Mouse (Mus musculus) hindbrain, embryonic 14.5 days (tissue): ENCODE data around the gene St6galnac3. TPM values are rescaled to one million over a fixed set of nuclear protein-coding genes. Genes with fewer than 3 reads are reported as not detected.
"Not testable (repeated sequence)": the region's sequence is repeated elsewhere in the genome, so short reads cannot be mapped to it uniquely, and the experiment has no call there.

Experiments
- ATAC-seq: fragments of 200-750 bp; cut with Nextera tagmentation; 2 replicates; pipeline ENCODE4 v1.8.0; 2017; ENCODE audit warnings: moderate number of reproducible peaks, mild to moderate bottlenecking, moderate TSS enrichment, moderate library complexity; ENCODE audit not compliant: low FRiP score
- DNase-seq: peaks from one replicate; pipeline ENCODE4 v3.0.0-alpha.2; 2015; ENCODE audit warnings: low spot score
- H3K27ac ChIP-seq: fragments of 300-500 bp; sonication (generic); 2 replicates; pipeline ENCODE4 v1.5.1; 2014; ENCODE audit warnings: mild to moderate bottlenecking, moderate library complexity
- H3K27me3 ChIP-seq: fragments of 300-500 bp; sonication (generic); 2 replicates; pipeline ENCODE4 v1.6.1; 2014; ENCODE audit warnings: mild to moderate bottlenecking, low read length, mixed read lengths; ENCODE audit not compliant: control insufficient read depth, insufficient read depth
- H3K36me3 ChIP-seq: fragments of 300-500 bp; sonication (generic); replicated peaks from 2 replicates; pipeline ENCODE4 v1.6.1; 2014; ENCODE audit not compliant: control insufficient read depth, insufficient read depth
- H3K4me1 ChIP-seq: fragments of 300-500 bp; sonication (generic); replicated peaks from 2 replicates; pipeline ENCODE4 v1.6.1; 2014; ENCODE audit warnings: antibody characterized with exemption, low read length, mixed read lengths; ENCODE audit not compliant: control insufficient read depth, insufficient read depth
- H3K4me2 ChIP-seq: fragments of 300-500 bp; sonication (generic); replicated peaks from 2 replicates; pipeline ENCODE4 v1.6.1; 2014; ENCODE audit warnings: mild to moderate bottlenecking, moderate library complexity
- H3K4me3 ChIP-seq: fragments of 300-500 bp; sonication (generic); replicated peaks from 2 replicates; pipeline ENCODE4 v1.5.1; 2014; ENCODE audit warnings: mild to moderate bottlenecking, low read length
- H3K9ac ChIP-seq: fragments of 300-500 bp; sonication (generic); 2 replicates; pipeline ENCODE4 v1.6.1; 2014
- H3K9me3 ChIP-seq: fragments of 300-500 bp; sonication (generic); 2 replicates; pipeline ENCODE4 v1.6.1; 2016; ENCODE audit warnings: low read length; ENCODE audit not compliant: control insufficient read depth
- WGBS: fragments of 180-500 bp; shearing (Covaris S2); extraction: QIAGEN DNeasy Blood & Tissue Kit; methylation state at CpG from one replicate; pipeline ENCODE4 v1.1.7; 2014; 5-methylcytosine and 5-hydroxymethylcytosine counted together
- polyA plus RNA-seq: library from polyadenylated mRNA; unstranded; fragments of >200 nt; fragmentation: Nextera tagmentation; extraction: Ambion mirVana; gene quantifications from 2 replicates; pipeline ENCODE4 v1.2.1, GENCODE M21; 2014

St6galnac3 gene
- polyA plus RNA-seq, 1 experiment from 2014 or later, result 28.3 TPM

- H3K27me3 ChIP-seq, result no peaks in the 10 kb centered on the region
- H3K4me3 ChIP-seq, result no peak overlapping the region
- WGBS, result 97% methylated on average over 2 of the region's 2 CpGs
- no peak overlapping the region for H3K9ac ChIP-seq
- ATAC-seq (no peak), DNase-seq (no peak)
- H3K36me3 ChIP-seq, result no peaks in the 10 kb centered on the region
- no peaks in the 10 kb centered on the region for H3K9me3 ChIP-seq
- H3K27ac ChIP-seq, result no peak overlapping the region
- H3K4me1 ChIP-seq, result no peaks in the 10 kb centered on the region
- H3K4me2 ChIP-seq, result no peak overlapping the region
Measured at GRCm38 (mm10) chr3:153756500-153756996, 31.6 kb upstream of the St6galnac3 start.

- not testable (repeated sequence) for H3K4me3 ChIP-seq, H3K4me1 ChIP-seq, H3K4me2 ChIP-seq, H3K9me3 ChIP-seq, ATAC-seq, H3K9ac ChIP-seq, DNase-seq, H3K36me3 ChIP-seq, H3K27ac ChIP-seq, H3K27me3 ChIP-seq
- WGBS, result 86% methylated on average over 14 of the region's 14 CpGs
Measured at GRCm38 (mm10) chr3:153755785-153756326, 30.9 kb upstream of the St6galnac3 start.

GRCm38 (mm10) chr3:153751435-153751834 lies 26.5 kb upstream of the St6galnac3 start:
- DNase-seq (no peak), ATAC-seq (no peak)
- 56% methylated on average over 1 of the region's 1 CpGs for WGBS
- H3K4me3 ChIP-seq, result no peak overlapping the region
- no peak overlapping the region for H3K27ac ChIP-seq
- H3K4me2 ChIP-seq, result no peak overlapping the region
- no peaks in the 10 kb centered on the region for H3K9me3 ChIP-seq
- no peaks in the 10 kb centered on the region for H3K27me3 ChIP-seq
- H3K9ac ChIP-seq, result no peak overlapping the region
- H3K4me1 ChIP-seq, result no peaks in the 10 kb centered on the region
- no peaks in the 10 kb centered on the region for H3K36me3 ChIP-seq

GRCm38 (mm10) chr3:153749359-153749758 lies 24.4 kb upstream of the St6galnac3 start:
- DNase-seq, result no peak
- Histone ChIP-seq H3K27ac (no peak overlapping the region), H3K27me3 (no peaks in the 10 kb centered on the region), H3K4me1 (no peaks in the 10 kb centered on the region), H3K4me3 (no peak overlapping the region), H3K4me2 (no peak overlapping the region), H3K9me3 (no peaks in the 10 kb centered on the region), H3K36me3 (no peaks in the 10 kb centered on the region), H3K9ac (no peak overlapping the region)
- ATAC-seq, result no peak
- 83% methylated on average over 6 of the region's 6 CpGs for WGBS

GRCm38 (mm10) chr3:153748293-153748692 lies 23.3 kb upstream of the St6galnac3 start:
- 95% methylated on average over 3 of the region's 3 CpGs for WGBS
- Histone ChIP-seq H3K9me3 (no peaks in the 10 kb centered on the region), H3K9ac (no peak overlapping the region), H3K27me3 (no peaks in the 10 kb centered on the region), H3K4me3 (no peak overlapping the region), H3K4me1 (no peaks in the 10 kb centered on the region), H3K36me3 (no peaks in the 10 kb centered on the region), H3K4me2 (no peak overlapping the region), H3K27ac (no peak overlapping the region)
- ATAC-seq, result no peak
- DNase-seq, result no peak

- H3K9me3 ChIP-seq, result no peaks in the 10 kb centered on the region
Measured at GRCm38 (mm10) chr3:153745099-153745498, 20.1 kb upstream of the St6galnac3 start.

GRCm38 (mm10) chr3:153744447-153744846 lies 19.5 kb upstream of the St6galnac3 start:
- 87% methylated on average over 6 of the region's 6 CpGs for WGBS
- H3K4me1 ChIP-seq, result no peaks in the 10 kb centered on the region
- no peak for ATAC-seq
- no peak overlapping the region for H3K27ac ChIP-seq
- DNase-seq, result no peak
- H3K9me3 ChIP-seq, result no peaks in the 10 kb centered on the region
- no peak overlapping the region for H3K9ac ChIP-seq
- no peaks in the 10 kb centered on the region for H3K36me3 ChIP-seq
- no peaks in the 10 kb centered on the region for H3K27me3 ChIP-seq
- H3K4me3 ChIP-seq, result no peak overlapping the region
- no peak overlapping the region for H3K4me2 ChIP-seq

More at GRCm38 (mm10) chr3:153745099-153745498, 20.1 kb upstream of the St6galnac3 start:
- Histone ChIP-seq H3K4me1 (no peaks in the 10 kb centered on the region), H3K9ac (no peak overlapping the region), H3K4me2 (no peak overlapping the region), H3K27ac (no peak overlapping the region), H3K36me3 (no peaks in the 10 kb centered on the region), H3K4me3 (no peak overlapping the region), H3K27me3 (no peaks in the 10 kb centered on the region)
- ATAC-seq (no peak), DNase-seq (no peak)
- 72% methylated on average over 3 of the region's 3 CpGs for WGBS

GRCm38 (mm10) chr3:153741800-153742199 lies 16.8 kb upstream of the St6galnac3 start:
- DNase-seq, result no peak
- no peaks in the 10 kb centered on the region for H3K36me3 ChIP-seq
- no peaks in the 10 kb centered on the region for H3K9me3 ChIP-seq
- ATAC-seq, result no peak
- no peak overlapping the region for H3K4me3 ChIP-seq
- no peak overlapping the region for H3K4me2 ChIP-seq
- 0 out of 2 replicates have a peak, but pooled peaks cover 3% of the 10 kb centered on the region for H3K4me1 ChIP-seq
- H3K9ac ChIP-seq, result no peak overlapping the region
- no peaks in the 10 kb centered on the region for H3K27me3 ChIP-seq
- H3K27ac ChIP-seq, result no peak overlapping the region
- 85% methylated on average over 7 of the region's 7 CpGs for WGBS

GRCm38 (mm10) chr3:153739351-153739750 lies 14.4 kb upstream of the St6galnac3 start:
- Histone ChIP-seq H3K4me3 (no peak overlapping the region), H3K4me1 (0 out of 2 replicates have a peak, but pooled peaks cover 12% of the 10 kb centered on the region), H3K9ac (no peak overlapping the region), H3K4me2 (no peak overlapping the region), H3K36me3 (no peaks in the 10 kb centered on the region), H3K27me3 (no peaks in the 10 kb centered on the region), H3K27ac (no peak overlapping the region), H3K9me3 (no peaks in the 10 kb centered on the region)
- ATAC-seq (0 out of 2 replicates have a peak, but pooled peaks have one; percentile 19), DNase-seq (no peak)
- WGBS, result 71% methylated on average over 8 of the region's 8 CpGs
